Mouse (Mus musculus): ENCODE results near the gene Sod1. TPM values are rescaled to one million over a fixed set of nuclear protein-coding genes. Genes with fewer than 3 reads are reported as not detected.

The Sod1 gene
- 782 and 855 TPM in 2 replicates for polyA plus RNA-seq (2015; fragmentation: Nextera tagmentation; extraction: Ambion mirVana)

DNA sequence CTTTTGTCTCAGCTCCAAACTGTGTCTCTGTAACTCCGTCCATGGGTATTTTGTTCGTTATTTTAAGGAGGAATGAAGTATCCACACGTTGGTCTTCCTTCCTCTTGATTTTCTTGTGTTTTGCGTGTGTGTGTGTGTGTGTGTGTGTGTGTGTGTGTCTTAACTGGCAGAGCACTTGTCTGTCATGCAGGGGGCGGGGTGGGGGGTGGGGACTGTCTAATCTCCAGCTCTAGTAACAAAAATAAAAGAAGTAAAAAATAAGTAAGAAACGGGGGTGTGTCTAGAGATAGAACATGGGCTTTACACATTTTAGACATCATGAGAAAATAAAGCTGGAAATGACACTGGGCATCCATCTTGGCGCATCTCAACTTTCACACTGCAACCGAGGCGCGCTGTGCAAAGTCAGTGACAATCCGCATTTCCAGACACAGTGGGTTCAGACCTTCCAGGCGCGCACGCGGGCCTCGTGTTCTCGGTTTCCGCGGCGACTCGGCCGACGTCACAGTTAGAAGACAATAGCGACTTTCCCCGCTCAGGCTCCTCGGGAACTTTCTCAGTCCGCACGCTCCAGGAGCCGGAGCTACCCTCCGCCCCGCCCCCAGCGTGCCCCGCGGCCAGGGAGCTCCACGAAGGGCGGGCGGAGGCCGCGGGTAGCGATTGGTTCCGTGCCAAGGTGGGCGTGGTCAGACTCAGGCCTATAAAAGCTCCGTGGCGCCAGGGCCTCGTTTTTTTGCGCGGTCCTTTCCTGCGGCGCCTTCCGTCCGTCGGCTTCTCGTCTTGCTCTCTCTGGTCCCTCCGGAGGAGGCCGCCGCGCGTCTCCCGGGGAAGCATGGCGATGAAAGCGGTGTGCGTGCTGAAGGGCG lies at the start of gene Sod1:
Gene Sod1 (plus strand): TSS at position 729 of the 866 bp plus-strand sequence.
- 1% methylated on average over 59 of the region's 63 CpGs for WGBS
- peaks cover 5% of the 10 kb centered on the region for H3K36me3 ChIP-seq (ENCODE audit: control insufficient read depth, insufficient read depth)
- peak; percentile 92 for ATAC-seq
- H3K4me2 ChIP-seq (ENCODE audit: low read length) = peak within 1 kb of the TSS; percentile 73
- H3K9ac ChIP-seq (replicated peaks; ENCODE audit: low read depth, low read length) = peak within 1 kb of the TSS; percentile 91
- H3K9me3 ChIP-seq (ENCODE audit: control insufficient read depth, low read length) = no peaks in the 10 kb centered on the region
- H3K4me1 ChIP-seq (replicated peaks; ENCODE audit: control insufficient read depth, insufficient read depth, low read length) = peaks cover 19% of the 10 kb centered on the region
- no peaks in the 10 kb centered on the region for H3K27me3 ChIP-seq (replicated peaks; ENCODE audit: control insufficient read depth, insufficient read depth, low read length)
- H3K4me3 ChIP-seq (replicated peaks; ENCODE audit: low read length) = peak within 1 kb of the TSS; percentile 82
- peak within 1 kb of the TSS; percentile 89 for H3K27ac ChIP-seq (ENCODE audit: low read length)

DNA sequence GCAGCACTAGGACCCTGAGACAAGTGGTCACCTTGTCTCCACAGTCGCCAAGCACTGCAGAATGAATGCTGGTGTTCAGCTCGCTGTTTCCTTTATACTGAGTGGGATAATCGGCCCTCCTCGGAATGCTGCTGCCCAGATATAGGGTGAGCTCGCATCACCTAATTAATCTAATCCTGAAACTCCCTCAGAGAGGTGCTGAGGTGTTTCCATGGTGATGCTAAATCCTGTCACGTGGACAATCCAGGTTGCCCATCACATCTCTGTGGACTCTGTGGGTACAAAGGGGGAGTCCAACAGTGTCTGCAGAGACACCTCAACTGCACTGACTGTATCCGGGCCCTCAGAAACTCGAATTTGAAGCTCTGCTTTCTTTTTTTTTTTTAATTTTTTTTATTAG lies 49.1 kb upstream of the Sod1 start:
- no peak for ATAC-seq
- no peak overlapping the region for H3K4me2 ChIP-seq (ENCODE audit: low read length)
- 20% methylated on average over 8 of the region's 8 CpGs for WGBS

DNA sequence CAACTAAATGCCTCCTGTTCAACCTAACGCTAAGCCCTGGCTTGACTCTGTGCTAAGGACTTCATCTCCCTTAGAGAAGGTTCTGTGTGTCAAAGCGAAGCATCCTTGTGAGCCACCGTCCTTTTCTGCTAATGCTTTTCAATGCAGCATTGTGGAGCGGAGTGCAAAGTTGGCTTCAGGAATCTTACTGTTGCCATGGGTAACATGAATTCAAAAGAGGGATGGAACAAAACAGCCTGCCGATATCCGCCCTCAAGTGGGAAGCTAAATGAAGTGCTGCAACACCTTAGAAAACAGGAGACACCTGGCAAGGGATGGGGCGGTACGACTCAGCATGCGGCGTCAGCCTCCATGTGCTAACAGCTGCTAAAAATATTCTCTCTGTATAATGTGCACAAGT lies 44.1 kb upstream of the Sod1 start:
- Histone ChIP-seq H3K27me3 (replicated peaks; ENCODE audit: control insufficient read depth, insufficient read depth, low read length) (no peaks in the 10 kb centered on the region), H3K36me3 (ENCODE audit: control insufficient read depth, insufficient read depth) (no peaks in the 10 kb centered on the region), H3K27ac (ENCODE audit: low read length) (peak overlapping the region; percentile 11), H3K4me2 (ENCODE audit: low read length) (peak overlapping the region; percentile 16), H3K9ac (replicated peaks; ENCODE audit: low read depth, low read length) (no peak overlapping the region), H3K9me3 (ENCODE audit: control insufficient read depth, low read length) (no peaks in the 10 kb centered on the region), H3K4me3 (replicated peaks; ENCODE audit: low read length) (no peak overlapping the region), H3K4me1 (replicated peaks; ENCODE audit: control insufficient read depth, insufficient read depth, low read length) (peaks cover 11% of the 10 kb centered on the region)
- peak; percentile 88 for ATAC-seq
- WGBS = 18% methylated on average over 10 of the region's 10 CpGs

More for the DNA sequence above, 49.1 kb upstream of the Sod1 start:
- Histone ChIP-seq H3K36me3 (ENCODE audit: control insufficient read depth, insufficient read depth) (no peaks in the 10 kb centered on the region), H3K4me1 (replicated peaks; ENCODE audit: control insufficient read depth, insufficient read depth, low read length) (peaks cover 3% of the 10 kb centered on the region), H3K27ac (ENCODE audit: low read length) (no peak overlapping the region), H3K27me3 (replicated peaks; ENCODE audit: control insufficient read depth, insufficient read depth, low read length) (no peaks in the 10 kb centered on the region), H3K4me3 (replicated peaks; ENCODE audit: low read length) (no peak overlapping the region), H3K9me3 (ENCODE audit: control insufficient read depth, low read length) (no peaks in the 10 kb centered on the region), H3K9ac (replicated peaks; ENCODE audit: low read depth, low read length) (no peak overlapping the region)

DNA sequence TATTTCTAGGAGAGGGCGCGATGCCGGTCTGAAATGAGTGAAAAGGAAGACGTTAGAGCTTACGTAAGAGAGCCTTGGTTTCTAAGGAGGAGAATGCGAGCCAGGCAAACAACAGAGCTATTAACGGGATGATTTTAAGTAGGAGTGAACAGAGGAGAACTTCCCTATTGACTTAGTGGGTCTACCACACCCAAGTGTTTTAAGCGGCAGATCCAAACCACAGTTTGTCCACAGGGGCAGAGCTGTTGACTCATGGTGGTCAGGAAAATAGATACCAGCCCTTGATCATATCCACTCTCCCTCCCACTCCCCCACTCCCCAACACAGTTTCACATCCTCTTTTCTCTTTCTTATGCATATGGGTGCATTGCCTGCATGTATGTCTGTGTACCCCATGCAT lies 43.1 kb upstream of the Sod1 start:
- H3K4me2 ChIP-seq (ENCODE audit: low read length) = no peak overlapping the region
- no peak overlapping the region for H3K9ac ChIP-seq (replicated peaks; ENCODE audit: low read depth, low read length)
- no peak overlapping the region for H3K4me3 ChIP-seq (replicated peaks; ENCODE audit: low read length)
- 81% methylated on average over 8 of the region's 8 CpGs for WGBS
- no peak for ATAC-seq
- no peak overlapping the region for H3K27ac ChIP-seq (ENCODE audit: low read length)
- no peaks in the 10 kb centered on the region for H3K27me3 ChIP-seq (replicated peaks; ENCODE audit: control insufficient read depth, insufficient read depth, low read length)
- no peaks in the 10 kb centered on the region for H3K9me3 ChIP-seq (ENCODE audit: control insufficient read depth, low read length)
- no peaks in the 10 kb centered on the region for H3K36me3 ChIP-seq (ENCODE audit: control insufficient read depth, insufficient read depth)
- H3K4me1 ChIP-seq (replicated peaks; ENCODE audit: control insufficient read depth, insufficient read depth, low read length) = peaks cover 11% of the 10 kb centered on the region

DNA sequence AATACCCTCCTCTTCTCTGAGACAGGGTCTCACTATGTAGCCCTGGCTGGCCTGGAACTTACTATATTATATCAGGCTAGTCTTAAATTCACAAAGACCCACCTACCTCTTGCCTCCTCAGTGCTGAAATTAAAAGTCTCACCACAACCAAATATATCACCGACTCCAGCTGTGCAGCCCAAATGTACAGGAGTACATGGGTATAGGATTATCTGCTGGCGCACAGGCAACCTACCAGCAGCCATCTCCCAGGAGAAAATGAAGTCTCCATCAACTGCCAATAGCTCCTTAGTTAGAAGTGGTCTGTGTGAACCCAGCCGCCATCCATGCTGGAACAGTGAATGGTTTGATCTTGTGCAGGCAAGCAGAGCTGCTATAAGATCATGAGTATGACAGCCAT lies 42.1 kb upstream of the Sod1 start:
- H3K9me3 ChIP-seq (ENCODE audit: control insufficient read depth, low read length) = no peaks in the 10 kb centered on the region
- no peak overlapping the region for H3K27ac ChIP-seq (ENCODE audit: low read length)
- no peak for ATAC-seq
- no peak overlapping the region for H3K4me3 ChIP-seq (replicated peaks; ENCODE audit: low read length)
- WGBS = 92% methylated on average over 3 of the region's 3 CpGs
- H3K9ac ChIP-seq (replicated peaks; ENCODE audit: low read depth, low read length) = no peak overlapping the region
- H3K36me3 ChIP-seq (ENCODE audit: control insufficient read depth, insufficient read depth) = no peaks in the 10 kb centered on the region
- peaks cover 11% of the 10 kb centered on the region for H3K4me1 ChIP-seq (replicated peaks; ENCODE audit: control insufficient read depth, insufficient read depth, low read length)
- H3K4me2 ChIP-seq (ENCODE audit: low read length) = no peak overlapping the region
- H3K27me3 ChIP-seq (replicated peaks; ENCODE audit: control insufficient read depth, insufficient read depth, low read length) = no peaks in the 10 kb centered on the region

DNA sequence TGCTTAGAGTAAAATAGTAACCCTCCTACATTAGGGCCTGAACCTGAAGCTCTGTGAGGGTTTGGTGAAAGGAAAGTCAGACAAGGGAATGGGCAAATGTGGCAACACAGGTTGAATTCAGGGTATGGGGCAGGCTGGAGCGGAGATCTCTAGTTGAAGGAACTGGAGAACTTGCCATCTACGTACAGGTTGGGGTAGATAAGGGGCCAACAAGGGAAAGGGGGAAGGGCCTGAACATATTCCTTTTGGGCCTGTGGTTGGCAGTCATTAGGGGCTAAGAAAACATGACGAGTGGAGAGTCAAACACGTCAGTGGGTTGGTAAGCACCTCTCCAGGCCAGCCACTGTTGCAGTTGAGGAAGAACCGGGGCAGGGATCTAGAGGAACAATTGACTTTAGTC lies 40.7 kb upstream of the Sod1 start:
- no peak for ATAC-seq
- H3K9me3 ChIP-seq (ENCODE audit: control insufficient read depth, low read length) = no peaks in the 10 kb centered on the region
- H3K4me1 ChIP-seq (replicated peaks; ENCODE audit: control insufficient read depth, insufficient read depth, low read length) = peaks cover 11% of the 10 kb centered on the region
- WGBS = 87% methylated on average over 5 of the region's 5 CpGs
- no peaks in the 10 kb centered on the region for H3K27me3 ChIP-seq (replicated peaks; ENCODE audit: control insufficient read depth, insufficient read depth, low read length)
- no peak overlapping the region for H3K4me2 ChIP-seq (ENCODE audit: low read length)
- H3K27ac ChIP-seq (ENCODE audit: low read length) = no peak overlapping the region
- H3K9ac ChIP-seq (replicated peaks; ENCODE audit: low read depth, low read length) = no peak overlapping the region
- no peak overlapping the region for H3K4me3 ChIP-seq (replicated peaks; ENCODE audit: low read length)
- H3K36me3 ChIP-seq (ENCODE audit: control insufficient read depth, insufficient read depth) = no peaks in the 10 kb centered on the region

DNA sequence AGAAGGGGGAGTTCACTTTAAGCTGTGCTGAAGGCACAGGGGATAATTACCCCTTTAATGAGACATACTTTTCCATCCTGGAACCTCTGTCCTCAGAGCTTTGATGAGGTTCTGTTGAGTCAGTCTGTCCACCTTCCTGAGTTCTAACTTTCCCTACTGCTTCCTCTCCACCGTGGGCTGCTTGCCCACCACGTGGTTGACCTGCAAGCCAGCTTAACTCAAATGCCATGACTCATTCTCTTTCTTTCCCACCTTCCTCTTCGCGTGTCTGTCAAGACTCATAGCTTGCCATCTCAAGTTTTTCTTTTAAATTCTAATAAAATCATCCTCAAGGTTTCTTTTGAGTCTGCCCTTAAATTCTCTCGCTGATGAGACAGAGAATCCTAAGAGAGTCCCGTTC lies 39.6 kb upstream of the Sod1 start:
- Histone ChIP-seq H3K27me3 (replicated peaks; ENCODE audit: control insufficient read depth, insufficient read depth, low read length) (no peaks in the 10 kb centered on the region), H3K9ac (replicated peaks; ENCODE audit: low read depth, low read length) (no peak overlapping the region), H3K36me3 (ENCODE audit: control insufficient read depth, insufficient read depth) (no peaks in the 10 kb centered on the region), H3K9me3 (ENCODE audit: control insufficient read depth, low read length) (no peaks in the 10 kb centered on the region), H3K27ac (ENCODE audit: low read length) (no peak overlapping the region), H3K4me2 (ENCODE audit: low read length) (no peak overlapping the region), H3K4me1 (replicated peaks; ENCODE audit: control insufficient read depth, insufficient read depth, low read length) (peaks cover 11% of the 10 kb centered on the region), H3K4me3 (replicated peaks; ENCODE audit: low read length) (no peak overlapping the region)
- 87% methylated on average over 6 of the region's 6 CpGs for WGBS
- no peak for ATAC-seq

DNA sequence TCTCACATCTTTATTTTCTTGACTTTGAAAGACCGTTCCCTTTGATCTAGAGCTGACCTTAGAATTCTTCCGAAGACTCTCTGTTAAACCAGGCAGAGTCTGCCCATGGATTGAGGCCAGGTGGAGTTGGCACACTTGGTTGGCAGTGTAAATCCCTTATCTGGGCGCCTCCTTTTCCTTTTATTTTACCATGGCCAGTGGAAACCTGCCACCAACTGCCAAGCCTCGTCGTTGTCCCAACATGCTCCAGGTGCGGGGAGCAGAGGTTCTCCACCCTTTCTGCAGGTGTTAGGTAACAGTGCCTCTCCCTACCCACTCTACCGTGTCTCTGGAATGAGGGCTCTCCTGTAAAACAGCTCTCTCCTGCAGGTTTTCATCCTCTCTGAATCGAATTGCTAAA lies 38.9 kb upstream of the Sod1 start:
- Histone ChIP-seq H3K4me3 (replicated peaks; ENCODE audit: low read length) (no peak overlapping the region), H3K9ac (replicated peaks; ENCODE audit: low read depth, low read length) (no peak overlapping the region), H3K4me2 (ENCODE audit: low read length) (no peak overlapping the region), H3K27me3 (replicated peaks; ENCODE audit: control insufficient read depth, insufficient read depth, low read length) (no peaks in the 10 kb centered on the region), H3K4me1 (replicated peaks; ENCODE audit: control insufficient read depth, insufficient read depth, low read length) (peaks cover 5% of the 10 kb centered on the region), H3K9me3 (ENCODE audit: control insufficient read depth, low read length) (no peaks in the 10 kb centered on the region), H3K36me3 (ENCODE audit: control insufficient read depth, insufficient read depth) (no peaks in the 10 kb centered on the region), H3K27ac (ENCODE audit: low read length) (no peak overlapping the region)
- ATAC-seq = no peak
- 91% methylated on average over 8 of the region's 8 CpGs for WGBS

DNA sequence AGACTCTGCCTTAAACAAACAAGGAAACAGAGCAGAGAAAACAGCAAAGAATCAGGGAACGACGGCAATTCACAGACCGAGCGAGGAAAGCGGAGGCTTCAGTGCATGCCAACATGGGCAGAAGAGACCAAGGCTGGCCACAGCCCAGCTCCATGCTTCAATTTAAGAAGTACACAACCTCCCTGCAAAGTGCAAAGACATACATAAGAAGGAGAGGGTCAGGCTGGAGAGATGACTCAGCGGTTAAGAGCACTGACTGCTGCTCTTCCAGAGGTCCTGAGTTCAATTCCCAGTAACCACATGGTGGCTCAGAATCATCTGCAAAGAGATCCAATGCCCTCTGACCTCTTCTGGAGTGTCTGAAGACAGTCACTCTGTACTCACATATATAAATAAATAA lies 36.4 kb upstream of the Sod1 start:
- Histone ChIP-seq H3K36me3 (ENCODE audit: control insufficient read depth, insufficient read depth) (no peaks in the 10 kb centered on the region), H3K9me3 (ENCODE audit: control insufficient read depth, low read length) (no peaks in the 10 kb centered on the region), H3K4me2 (ENCODE audit: low read length) (no peak overlapping the region), H3K27ac (ENCODE audit: low read length) (no peak overlapping the region), H3K4me1 (replicated peaks; ENCODE audit: control insufficient read depth, insufficient read depth, low read length) (no peaks in the 10 kb centered on the region), H3K27me3 (replicated peaks; ENCODE audit: control insufficient read depth, insufficient read depth, low read length) (no peaks in the 10 kb centered on the region), H3K4me3 (replicated peaks; ENCODE audit: low read length) (no peak overlapping the region), H3K9ac (replicated peaks; ENCODE audit: low read depth, low read length) (no peak overlapping the region)
- ATAC-seq = no peak
- 87% methylated on average over 6 of the region's 6 CpGs for WGBS

Measured in forebrain, embryonic 16.5 days (tissue).